Mouse (Mus musculus) C2C12 (cell line): ENCODE data around the gene Vwf. TPM values are rescaled to one million over a fixed set of nuclear protein-coding genes. Genes with fewer than 3 reads are reported as not detected.

Experiments
- H3K27me3 ChIP-seq: one replicate; pipeline ENCODE4 v1.6.1; 2011; ENCODE audit not compliant: control insufficient read depth, insufficient read depth, insufficient read length
- H3K36me3 ChIP-seq: one replicate; pipeline ENCODE4 v1.6.1; 2011; ENCODE audit not compliant: control insufficient read depth, insufficient read depth
- H3K4me3 ChIP-seq: one replicate; pipeline ENCODE4 v1.5.1; 2011; ENCODE audit warnings: mild to moderate bottlenecking, control low read depth; ENCODE audit not compliant: poor library complexity, insufficient read depth, severe bottlenecking
- H3K79me2 ChIP-seq: one replicate; pipeline ENCODE4 v1.6.1; 2011; ENCODE audit not compliant: control insufficient read depth, insufficient read depth
- H3K79me3 ChIP-seq: one replicate; pipeline ENCODE4 v1.6.1; 2011; ENCODE audit warnings: low read depth, control low read depth
- H3ac ChIP-seq: one replicate; pipeline ENCODE3; 2011; ENCODE audit warnings: low read depth; ENCODE audit not compliant: control insufficient read depth, insufficient read length
- CEBPB ChIP-seq: IDR thresholded peaks from one replicate; pipeline ENCODE4 v1.6.1; 2011; ENCODE audit warnings: low read depth, mild to moderate bottlenecking, control low read depth, moderate library complexity
- CTCF ChIP-seq: IDR thresholded peaks from one replicate; pipeline ENCODE4 v1.5.1; 2011; ENCODE audit not compliant: control insufficient read depth, insufficient read depth, insufficient read length
- FOSL1 ChIP-seq: IDR thresholded peaks from one replicate; pipeline ENCODE4 v1.8.0; 2011; ENCODE audit warnings: mild to moderate bottlenecking, low read length; ENCODE audit not compliant: poor library complexity, insufficient read depth, severe bottlenecking
- MAX ChIP-seq: IDR thresholded peaks from one replicate; pipeline ENCODE4 v1.6.1; 2011; ENCODE audit warnings: mild to moderate bottlenecking, control low read depth
- MYOD1 ChIP-seq: IDR thresholded peaks from one replicate; pipeline ENCODE4 v1.6.1; 2011; ENCODE audit warnings: low read depth; ENCODE audit not compliant: control insufficient read depth, insufficient read length
- MYOG ChIP-seq: IDR thresholded peaks from one replicate; pipeline ENCODE4 v1.6.1; 2011; ENCODE audit not compliant: control insufficient read depth, insufficient read length; ENCODE audit errors: extremely low read depth
- USF1 ChIP-seq: IDR thresholded peaks from one replicate; pipeline ENCODE4 v1.6.1; 2011; ENCODE audit warnings: low read depth, mild to moderate bottlenecking, control low read depth, moderate library complexity
- polyA plus RNA-seq: library from polyadenylated mRNA; unstranded; fragments of >200 nt; fragmentation: generic; extraction: Trizol; gene quantifications from one replicate; pipeline ENCODE4 v1.2.1, GENCODE M21; 2012; ENCODE audit warnings: missing spikeins

The Vwf gene
- polyA plus RNA-seq, 1 experiment = 0.04 TPM

- Histone ChIP-seq H3K79me2 (no peaks in the 10 kb centered on the region), H3K36me3 (no peaks in the 10 kb centered on the region), H3K79me3 (no peaks in the 10 kb centered on the region), H3K4me3 (no peak overlapping the region), H3ac (no peak overlapping the region), H3K27me3 (peaks cover 31% of the 10 kb centered on the region)
- TF ChIP-seq FOSL1 = no peak
- no peak for TF ChIP-seq MYOD1
- TF ChIP-seq MAX = no peak
- no peak for TF ChIP-seq USF1
- TF ChIP-seq CTCF = no peak
- TF ChIP-seq MYOG = no peak
- TF ChIP-seq CEBPB = no peak
Observed at GRCm38 (mm10) chr6:125609025-125609424, 62.5 kb downstream of the Vwf start.

GRCm38 (mm10) chr6:125617855-125618254, 71.3 kb downstream of the Vwf start:
- peaks cover 20% of the 10 kb centered on the region for H3K27me3 ChIP-seq
- H3K36me3 ChIP-seq = no peaks in the 10 kb centered on the region
- H3K79me2 ChIP-seq = no peaks in the 10 kb centered on the region
- TF ChIP-seq MYOD1 (no peak), USF1 (no peak), MAX (no peak), MYOG (no peak), CEBPB (no peak), FOSL1 (no peak), CTCF (no peak)
- no peak overlapping the region for H3ac ChIP-seq
- H3K4me3 ChIP-seq = no peak overlapping the region
- no peaks in the 10 kb centered on the region for H3K79me3 ChIP-seq

GRCm38 (mm10) chr6:125620764-125621163, 74.2 kb downstream of the Vwf start:
- Histone ChIP-seq H3ac (no peak overlapping the region), H3K79me3 (no peaks in the 10 kb centered on the region), H3K36me3 (no peaks in the 10 kb centered on the region), H3K79me2 (no peaks in the 10 kb centered on the region), H3K4me3 (no peak overlapping the region), H3K27me3 (peaks cover 30% of the 10 kb centered on the region)
- TF ChIP-seq CTCF (no peak), FOSL1 (no peak), MYOD1 (no peak), USF1 (no peak), MAX (no peak), CEBPB (no peak), MYOG (no peak)

GRCm38 (mm10) chr6:125622434-125622833, 75.9 kb downstream of the Vwf start:
- no peak overlapping the region for H3K4me3 ChIP-seq
- no peaks in the 10 kb centered on the region for H3K36me3 ChIP-seq
- TF ChIP-seq MYOD1 (no peak), CEBPB (no peak), USF1 (no peak), MAX (no peak), FOSL1 (no peak), MYOG (no peak), CTCF (no peak)
- no peak overlapping the region for H3ac ChIP-seq
- no peaks in the 10 kb centered on the region for H3K79me3 ChIP-seq
- H3K27me3 ChIP-seq = peaks cover 40% of the 10 kb centered on the region
- H3K79me2 ChIP-seq = no peaks in the 10 kb centered on the region

GRCm38 (mm10) chr6:125640486-125640885, 93.9 kb downstream of the Vwf start:
- no peak for TF ChIP-seq MAX
- no peak for TF ChIP-seq CEBPB
- no peak for TF ChIP-seq USF1
- TF ChIP-seq CTCF = no peak
- no peak for TF ChIP-seq MYOD1
- no peak for TF ChIP-seq FOSL1
- TF ChIP-seq MYOG = no peak
- H3K36me3 ChIP-seq = no peaks in the 10 kb centered on the region
- no peak overlapping the region for H3ac ChIP-seq
- H3K79me3 ChIP-seq = no peaks in the 10 kb centered on the region
- no peak overlapping the region for H3K4me3 ChIP-seq
- H3K79me2 ChIP-seq = no peaks in the 10 kb centered on the region
- peaks cover 37% of the 10 kb centered on the region for H3K27me3 ChIP-seq

- Histone ChIP-seq H3K4me3 (no peak overlapping the region), H3K36me3 (no peaks in the 10 kb centered on the region), H3K79me2 (no peaks in the 10 kb centered on the region), H3ac (no peak overlapping the region), H3K79me3 (no peaks in the 10 kb centered on the region), H3K27me3 (peaks cover 32% of the 10 kb centered on the region)
- TF ChIP-seq USF1 (no peak), FOSL1 (no peak), MAX (no peak)
Observed at GRCm38 (mm10) chr6:125641146-125641545, 94.6 kb downstream of the Vwf start.
